Mouse (Mus musculus) liver, embryonic 16.5 days (tissue): ENCODE results near the gene Jmjd8. TPM values are rescaled to one million over a fixed set of nuclear protein-coding genes. Genes with fewer than 3 reads are reported as not detected.

Experiments used
- microRNA-seq: library from miRNA; unstranded; fragments of <30 nt; microRNA quantifications from one replicate; pipeline ENCODE4, GENCODE M21; 2016
- polyA plus RNA-seq: library from polyadenylated mRNA; unstranded; fragments of >200 nt; fragmentation: Nextera tagmentation; extraction: Ambion mirVana; gene quantifications from 2 replicates; pipeline ENCODE4 v1.2.1, GENCODE M21; 2015

The Jmjd8 gene
- polyA plus RNA-seq, 1 experiment from 2014 or later, result 23.5 TPM

Small RNA genes within 50 kb of the gene (microRNA-seq; reads per million reads assigned to microRNA genes)
- gene Mir3082 (not detected), gene Mir6966 (0.74 reads per million)

Other genes starting within 250 kb of the Jmjd8 start
- gene Lmf1, start 249.8 kb upstream of the Jmjd8 start, polyA plus RNA-seq, result 11.4 and 13.4 TPM in 2 replicates
- gene Gng13, start 111.7 kb upstream of the Jmjd8 start, polyA plus RNA-seq, result not detected in 2 replicates
- gene Chtf18, start 101.4 kb upstream of the Jmjd8 start, polyA plus RNA-seq, result 16.3 and 18.0 TPM in 2 replicates
- gene Rpusd1, start 101.2 kb upstream of the Jmjd8 start, polyA plus RNA-seq, result 5.2 TPM in 2 replicates
- not detected in 2 replicates for gene Mslnl, start 92.8 kb upstream of the Jmjd8 start, polyA plus RNA-seq
- gene Msln, start 74.5 kb upstream of the Jmjd8 start, polyA plus RNA-seq, result 2.8 and 3.4 TPM in 2 replicates
- gene Narfl, start 55.1 kb upstream of the Jmjd8 start, polyA plus RNA-seq, result 12.1 and 13.8 TPM in 2 replicates
- 6.9 and 7.0 TPM in 2 replicates for gene Haghl, start 43.2 kb upstream of the Jmjd8 start, polyA plus RNA-seq
- gene Ccdc78, start 42.3 kb upstream of the Jmjd8 start, polyA plus RNA-seq, result 0.04 and 0.07 TPM in 2 replicates
- 54.1 and 57.1 TPM in 2 replicates for gene Fam173a, start 36.0 kb upstream of the Jmjd8 start, polyA plus RNA-seq
- gene AC134908.4, start 33.2 kb upstream of the Jmjd8 start, polyA plus RNA-seq, result not detected in 2 replicates
- 11.8 and 12.1 TPM in 2 replicates for gene Metrn, start 31.7 kb upstream of the Jmjd8 start, polyA plus RNA-seq
- gene Fbxl16, start 19.8 kb upstream of the Jmjd8 start, polyA plus RNA-seq, result 0.09 and 0.17 TPM in 2 replicates
- 10.8 and 11.6 TPM in 2 replicates for gene Wdr24, start 5.2 kb upstream of the Jmjd8 start, polyA plus RNA-seq
- 106 and 112 TPM in 2 replicates for gene Stub1, start 4.5 kb downstream of the Jmjd8 start, polyA plus RNA-seq
- 0.30 and 0.45 TPM in 2 replicates for gene Rhbdl1, start 8.4 kb downstream of the Jmjd8 start, polyA plus RNA-seq
- gene Gm20683, start 12.9 kb downstream of the Jmjd8 start, polyA plus RNA-seq, result 0.64 and 0.65 TPM in 2 replicates
- 11.4 and 12.3 TPM in 2 replicates for gene Rhot2, start 16.0 kb downstream of the Jmjd8 start, polyA plus RNA-seq
- gene Wdr90, start 32.6 kb downstream of the Jmjd8 start, polyA plus RNA-seq, result 7.2 and 7.8 TPM in 2 replicates
- 32.8 and 37.0 TPM in 2 replicates for gene Mcrip2, start 39.9 kb downstream of the Jmjd8 start, polyA plus RNA-seq
- gene Mettl26, start 46.2 kb downstream of the Jmjd8 start, polyA plus RNA-seq, result 47.8 and 50.5 TPM in 2 replicates
- 0.30 and 0.42 TPM in 2 replicates for gene Wfikkn1, start 52.0 kb downstream of the Jmjd8 start, polyA plus RNA-seq
- 6.2 and 7.0 TPM in 2 replicates for gene Rab40c, start 90.9 kb downstream of the Jmjd8 start, polyA plus RNA-seq
- 147 and 154 TPM in 2 replicates for gene Pigq, start 116.1 kb downstream of the Jmjd8 start, polyA plus RNA-seq
- gene Nhlrc4, start 116.1 kb downstream of the Jmjd8 start, polyA plus RNA-seq, result 6.8 and 7.8 TPM in 2 replicates
- 0.13 and 0.16 TPM in 2 replicates for gene A930017K11Rik, start 123.7 kb downstream of the Jmjd8 start, polyA plus RNA-seq
- 8.0 and 9.9 TPM in 2 replicates for gene Capn15, start 156.9 kb downstream of the Jmjd8 start, polyA plus RNA-seq
- 1.4 and 1.7 TPM in 2 replicates for gene Rab11fip3, start 240.7 kb downstream of the Jmjd8 start, polyA plus RNA-seq